Mouse (Mus musculus) liver, embryonic 13.5 days (tissue): ENCODE data around the gene Terb1. TPM values are rescaled to one million over a fixed set of nuclear protein-coding genes. Genes with fewer than 3 reads are reported as not detected.

Experiments used
- ATAC-seq: fragments of 200-750 bp; cut with Nextera tagmentation; 2 replicates; pipeline ENCODE4 v1.8.0; 2017; ENCODE audit warnings: low read depth, mild to moderate bottlenecking, moderate number of reproducible peaks, moderate library complexity
- DNase-seq: peaks from one replicate; pipeline ENCODE4 v3.0.0; 2022
- H3K27ac ChIP-seq: fragments of 300-500 bp; sonication (generic); 2 replicates; pipeline ENCODE4 v1.5.1; 2015; ENCODE audit warnings: moderate library complexity, mild to moderate bottlenecking, inconsistent platforms
- H3K27me3 ChIP-seq: fragments of 300-500 bp; sonication (generic); 2 replicates; pipeline ENCODE4 v1.6.1; 2015; ENCODE audit warnings: mild to moderate bottlenecking, inconsistent platforms
- H3K36me3 ChIP-seq: fragments of 300-500 bp; sonication (generic); 2 replicates; pipeline ENCODE4 v1.6.1; 2015; ENCODE audit warnings: mild to moderate bottlenecking, inconsistent platforms
- H3K4me1 ChIP-seq: fragments of 300-500 bp; sonication (generic); replicated peaks from 2 replicates; pipeline ENCODE4 v1.6.1; 2015; ENCODE audit warnings: inconsistent platforms
- H3K4me2 ChIP-seq: fragments of 300-500 bp; sonication (generic); 2 replicates; pipeline ENCODE4 v1.6.1; 2015; ENCODE audit warnings: inconsistent platforms, mild to moderate bottlenecking, moderate library complexity
- H3K4me3 ChIP-seq: fragments of 300-500 bp; sonication (generic); replicated peaks from 2 replicates; pipeline ENCODE4 v1.5.1; 2015; ENCODE audit warnings: mild to moderate bottlenecking, inconsistent platforms
- H3K9ac ChIP-seq: fragments of 300-500 bp; sonication (generic); 2 replicates; pipeline ENCODE4 v1.6.1; 2015; ENCODE audit warnings: mild to moderate bottlenecking, inconsistent platforms
- H3K9me3 ChIP-seq: fragments of 300-500 bp; sonication (generic); replicated peaks from 2 replicates; pipeline ENCODE4 v1.6.1; 2016; ENCODE audit warnings: inconsistent platforms
- WGBS: fragments of 180-500 bp; shearing (Covaris S2); methylation state at CpG from one replicate; pipeline ENCODE4 v1.1.7; 2015; ENCODE audit not compliant: insufficient replicate concordance; 5-methylcytosine and 5-hydroxymethylcytosine counted together
- polyA plus RNA-seq: library from polyadenylated mRNA; unstranded; fragments of >200 nt; fragmentation: Nextera tagmentation; extraction: Ambion mirVana; gene quantifications from 2 replicates; pipeline ENCODE4 v1.2.1, GENCODE M21; 2015

The Terb1 gene
- polyA plus RNA-seq, 1 experiment from 2014 or later = 0.03 TPM

DNA sequence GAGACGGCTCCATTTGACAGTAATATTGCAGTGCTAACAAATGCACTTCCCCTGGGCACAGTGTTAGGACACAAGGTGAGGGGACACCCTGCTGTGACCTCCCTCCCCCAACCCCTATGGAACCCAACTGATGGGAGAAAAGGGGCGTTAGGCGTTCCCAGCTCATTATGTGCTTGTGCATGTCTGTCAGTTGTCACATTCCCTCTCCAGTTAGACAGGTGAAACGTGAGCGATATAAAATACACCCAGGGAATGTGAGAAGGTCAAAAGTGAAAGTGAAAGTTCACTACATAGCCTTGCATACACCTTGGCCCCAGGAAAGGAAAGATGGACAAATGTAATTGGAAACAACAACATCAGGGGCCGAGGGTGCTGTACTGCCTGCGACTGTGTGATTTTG lies 25.7 kb upstream of the Terb1 start:
- no peak overlapping the region for H3K27ac ChIP-seq
- peak overlapping the region; percentile 89 for H3K4me3 ChIP-seq
- peaks cover 28% of the 10 kb centered on the region for H3K27me3 ChIP-seq
- peaks cover 36% of the 10 kb centered on the region for H3K4me1 ChIP-seq
- ATAC-seq (no peak), DNase-seq (no peak)
- H3K9me3 ChIP-seq = no peaks in the 10 kb centered on the region
- H3K4me2 ChIP-seq = peak overlapping the region; percentile 77
- WGBS = 21% methylated on average over 7 of the region's 7 CpGs
- peak overlapping the region; percentile 91 for H3K9ac ChIP-seq
- H3K36me3 ChIP-seq = no peaks in the 10 kb centered on the region

DNA sequence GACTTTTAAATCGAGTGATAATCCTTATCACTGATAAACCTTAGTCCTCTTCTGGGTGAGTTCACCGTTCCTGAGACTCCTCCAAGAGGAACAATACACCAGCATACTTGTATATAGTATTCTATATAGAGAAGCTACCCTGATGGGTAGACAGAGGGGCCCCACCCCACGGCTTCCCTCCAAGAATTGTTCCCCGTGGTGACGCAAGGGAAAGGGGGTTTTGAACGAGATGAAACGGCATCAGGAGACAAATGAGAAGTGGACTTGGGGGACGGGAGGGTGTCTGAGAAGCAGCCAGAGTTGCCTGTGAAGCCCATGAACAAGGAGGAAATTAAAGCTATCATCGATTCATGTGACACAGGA lies 25.1 kb upstream of the Terb1 start:
- 3% methylated on average over 9 of the region's 9 CpGs for WGBS
- peaks cover 33% of the 10 kb centered on the region for H3K4me1 ChIP-seq
- ATAC-seq = peak; percentile 69
- H3K9me3 ChIP-seq = no peaks in the 10 kb centered on the region
- no peak overlapping the region for H3K27ac ChIP-seq
- peaks cover 5% of the 10 kb centered on the region for H3K36me3 ChIP-seq
- peak overlapping the region; percentile 77 for H3K4me2 ChIP-seq
- no peak for DNase-seq
- H3K4me3 ChIP-seq = peak overlapping the region; percentile 89
- peak overlapping the region; percentile 91 for H3K9ac ChIP-seq
- peaks cover 21% of the 10 kb centered on the region for H3K27me3 ChIP-seq

DNA sequence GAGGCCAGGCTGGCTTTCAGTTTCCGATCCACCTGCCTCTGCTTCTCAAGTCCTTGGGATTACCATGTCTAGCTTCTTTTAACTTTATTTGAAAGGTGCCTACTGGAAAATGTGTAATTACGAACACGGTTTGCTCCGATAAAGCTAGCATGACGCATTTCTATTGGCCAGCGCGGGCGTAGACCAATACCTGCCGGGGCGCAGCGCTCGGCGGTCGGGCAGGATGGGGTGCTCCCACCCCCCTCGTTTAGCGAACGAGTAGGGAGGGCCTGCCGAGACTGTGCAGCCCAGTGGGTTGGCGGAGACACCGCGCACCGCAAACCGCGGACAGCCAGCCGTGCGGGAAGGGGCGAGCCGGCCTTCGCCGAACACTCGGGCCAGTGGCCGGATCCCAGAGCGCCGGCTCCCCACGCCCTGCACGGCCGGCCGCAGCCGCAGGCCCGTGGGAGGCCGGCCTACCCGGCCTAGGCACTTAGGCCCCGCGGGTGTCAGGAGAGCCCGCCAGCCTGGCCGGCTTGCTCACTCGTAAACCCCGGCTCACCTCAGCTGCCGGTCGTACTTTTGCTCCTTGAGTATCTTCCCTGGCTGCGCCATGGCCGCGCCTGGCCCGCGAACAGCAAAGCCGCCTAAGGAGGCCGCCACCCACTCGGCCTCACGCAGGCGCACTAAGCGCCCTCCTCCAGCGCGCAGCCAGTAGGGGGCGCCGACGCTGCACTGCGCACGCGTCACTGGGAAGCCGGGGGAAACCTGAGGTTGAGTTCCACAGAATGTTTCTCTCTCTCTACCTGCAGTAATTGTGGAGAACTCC lies 24.5 kb upstream of the Terb1 start, which contains the start of the genes Nae1 and Car7:
TSS of gene Nae1 (minus strand) at position 667 of the 808 bp plus-strand sequence.
TSS of gene Car7 (plus strand) at position 719 of the 808 bp plus-strand sequence.
- Histone ChIP-seq H3K27ac (peak within 1 kb of the TSS; percentile 70), H3K36me3 (peaks cover 11% of the 10 kb centered on the region), H3K4me3 (peak within 1 kb of the TSS; percentile 89), H3K4me2 (peak within 1 kb of the TSS; percentile 77), H3K27me3 (peaks cover 16% of the 10 kb centered on the region), H3K4me1 (peaks cover 33% of the 10 kb centered on the region), H3K9ac (peak within 1 kb of the TSS; percentile 91), H3K9me3 (no peaks in the 10 kb centered on the region)
- DNase-seq = peak; percentile 89
- 1% methylated on average over 70 of the region's 70 CpGs for WGBS
- ATAC-seq = peak; percentile 96

DNA sequence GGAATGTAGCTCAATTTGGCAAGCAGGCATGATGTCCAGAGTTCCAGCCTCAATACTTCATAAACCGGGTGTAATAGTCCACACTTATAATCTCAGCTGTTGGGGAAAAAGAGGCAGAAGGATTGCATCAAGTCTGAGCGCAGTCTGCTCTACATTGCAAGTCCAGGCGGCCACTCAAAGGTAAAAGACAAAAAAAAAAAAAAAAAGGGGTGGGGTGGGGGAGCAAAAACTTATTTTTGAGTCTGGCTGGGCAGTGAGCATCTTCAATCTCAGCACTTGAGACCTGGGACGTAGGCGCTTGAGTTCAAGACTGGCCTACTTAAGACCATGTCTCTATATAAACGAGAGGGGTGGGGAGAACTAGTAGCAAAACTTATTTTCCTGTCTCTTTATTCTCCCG lies 23.8 kb upstream of the Terb1 start:
- Histone ChIP-seq H3K27ac (no peak overlapping the region), H3K4me1 (peaks cover 33% of the 10 kb centered on the region), H3K4me3 (peak overlapping the region; percentile 89), H3K9ac (peak overlapping the region; percentile 91), H3K9me3 (no peaks in the 10 kb centered on the region), H3K4me2 (peak overlapping the region; percentile 77), H3K27me3 (peaks cover 9% of the 10 kb centered on the region), H3K36me3 (peaks cover 11% of the 10 kb centered on the region)
- no peak for DNase-seq
- ATAC-seq = no peak
- whole genome bisulfite sequencing = 30% methylated on average over 7 of the region's 7 CpGs

DNA sequence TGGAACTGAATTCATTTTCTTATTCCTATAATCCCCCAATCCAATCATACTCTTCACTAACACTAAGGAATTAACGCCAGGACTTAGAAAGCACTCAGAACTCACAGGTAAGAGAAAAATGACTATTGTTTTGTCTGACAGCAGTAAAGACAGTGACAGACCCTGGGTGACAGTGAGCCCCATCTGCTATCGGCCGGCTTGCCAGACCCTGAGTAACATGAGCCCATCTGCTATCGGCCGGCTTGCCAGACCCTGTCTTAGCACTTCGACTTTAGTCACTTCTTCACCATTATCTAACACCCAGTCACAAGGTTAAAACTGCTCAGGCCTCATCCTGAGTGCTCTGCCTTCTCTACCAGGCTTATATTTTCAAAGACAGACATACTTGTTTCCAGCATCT lies 20.0 kb upstream of the Terb1 start:
- no peaks in the 10 kb centered on the region for H3K9me3 ChIP-seq
- no peak for ATAC-seq

DNA sequence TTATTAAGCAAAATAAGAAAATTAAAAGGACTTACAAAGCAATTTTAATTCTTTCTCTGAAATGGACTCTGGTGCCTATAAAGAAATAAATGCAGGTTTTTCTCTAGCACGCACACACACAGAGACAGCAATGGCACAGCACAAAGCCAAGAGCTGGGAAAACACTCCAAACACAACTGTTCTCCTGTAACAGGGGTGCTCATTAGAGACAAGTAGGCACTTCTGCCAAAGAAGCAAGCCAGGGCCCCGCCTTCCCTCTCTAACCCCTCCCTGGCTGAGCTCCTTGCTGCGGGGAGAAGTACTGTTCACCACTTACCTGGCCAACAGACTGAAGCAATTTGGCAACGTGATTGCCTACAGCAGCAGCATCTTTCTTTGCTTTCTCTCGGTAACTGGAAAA lies 8.2 kb upstream of the Terb1 start:
- ATAC-seq = no peak
- Histone ChIP-seq H3K9me3 (no peaks in the 10 kb centered on the region), H3K9ac (no peak overlapping the region), H3K4me1 (no peaks in the 10 kb centered on the region), H3K27ac (no peak overlapping the region), H3K4me3 (no peak overlapping the region), H3K36me3 (peaks cover 55% of the 10 kb centered on the region), H3K4me2 (no peak overlapping the region), H3K27me3 (no peaks in the 10 kb centered on the region)
- no peak for DNase-seq
- WGBS = 72% methylated on average over 5 of the region's 5 CpGs

More for the DNA sequence above, 20.0 kb upstream of the Terb1 start:
- Histone ChIP-seq H3K4me2 (no peak overlapping the region), H3K27me3 (no peaks in the 10 kb centered on the region), H3K4me3 (no peak overlapping the region), H3K36me3 (peaks cover 36% of the 10 kb centered on the region), H3K27ac (no peak overlapping the region), H3K9ac (no peak overlapping the region), H3K4me1 (peaks cover 18% of the 10 kb centered on the region)
- no peak for DNase-seq
- 86% methylated on average over 6 of the region's 6 CpGs for WGBS

DNA sequence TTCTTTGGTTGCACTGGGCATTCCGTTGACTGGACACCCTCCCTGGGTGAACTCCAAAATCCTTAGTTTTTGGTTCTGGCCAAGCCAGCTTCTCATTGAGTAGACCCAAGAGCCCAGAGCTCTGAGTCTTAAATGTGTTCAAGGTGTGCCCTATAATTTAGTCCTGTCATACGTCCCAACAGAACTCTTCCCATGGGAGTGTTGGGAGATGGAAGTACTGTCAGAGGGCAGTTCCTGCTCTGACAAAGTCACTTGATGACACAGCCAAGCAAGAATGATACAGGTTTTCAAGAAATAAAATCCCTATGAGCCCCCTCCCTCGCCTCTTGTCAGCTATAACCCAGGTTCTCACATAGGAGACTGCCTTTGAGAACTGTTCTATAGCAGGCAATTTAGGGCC lies 424 bp upstream of the Terb1 start:
- DNase-seq = no peak

DNA sequence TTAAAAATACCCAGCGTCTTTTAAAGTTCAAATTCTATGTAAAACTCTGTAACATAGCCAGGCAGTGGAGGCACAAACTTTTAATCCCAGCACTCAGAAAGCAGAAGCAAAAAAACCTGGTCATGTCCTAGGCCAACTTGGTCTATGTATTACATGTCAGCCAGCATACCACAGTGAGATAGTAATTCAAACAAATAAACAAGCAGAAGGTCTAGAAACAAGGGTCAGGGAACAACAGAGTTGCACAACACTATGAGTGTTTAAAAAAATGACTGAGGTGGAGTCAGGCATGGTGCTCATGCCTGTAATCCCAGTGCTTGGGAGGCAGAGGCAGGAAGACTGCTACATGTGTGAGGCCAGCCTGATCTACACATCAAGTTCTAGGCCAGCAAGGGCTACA lies 30.6 kb downstream of the Terb1 start:
- Histone ChIP-seq H3K36me3 (no peaks in the 10 kb centered on the region), H3K4me1 (no peaks in the 10 kb centered on the region), H3K4me2 (no peak overlapping the region), H3K9me3 (no peaks in the 10 kb centered on the region), H3K9ac (no peak overlapping the region), H3K27me3 (0 out of 2 replicates have a peak, but pooled peaks cover 3% of the 10 kb centered on the region), H3K4me3 (no peak overlapping the region), H3K27ac (no peak overlapping the region)
- ATAC-seq (no peak), DNase-seq (no peak)
- WGBS = 37% methylated on average over 1 of the region's 1 CpGs

More for the DNA sequence above, 424 bp upstream of the Terb1 start:
- 81% methylated on average over 3 of the region's 3 CpGs for WGBS
- Histone ChIP-seq H3K36me3 (peaks cover 14% of the 10 kb centered on the region; the same call in 1 of the 2 replicates), H3K9me3 (no peaks in the 10 kb centered on the region), H3K4me3 (no peak overlapping the region), H3K4me1 (peaks cover 12% of the 10 kb centered on the region), H3K4me2 (peak overlapping the region; percentile 80; the same call in 1 of the 2 replicates), H3K9ac (no peak overlapping the region), H3K27ac (no peak overlapping the region), H3K27me3 (no peaks in the 10 kb centered on the region)
- no peak for ATAC-seq

DNA sequence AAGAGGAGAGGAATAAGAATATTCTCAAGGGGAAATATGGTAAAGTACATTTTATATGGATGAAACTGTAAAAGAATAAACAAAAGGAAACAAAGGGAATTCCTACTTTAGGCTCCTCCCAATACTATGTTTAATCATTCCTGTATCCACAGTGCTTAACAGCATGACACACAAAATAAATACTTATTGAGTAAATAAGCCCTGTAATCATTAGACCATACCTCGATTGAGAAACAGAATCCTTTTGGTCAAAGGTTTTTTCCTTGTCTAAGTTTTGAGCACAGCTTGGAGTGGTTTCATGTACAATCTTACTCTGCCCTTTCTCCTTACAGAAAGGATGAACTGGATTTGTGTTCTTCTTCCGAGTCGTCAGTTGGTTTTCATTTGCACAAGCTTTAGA lies 37.2 kb downstream of the Terb1 start:
- no peaks in the 10 kb centered on the region for H3K9me3 ChIP-seq
- WGBS = 57% methylated on average over 3 of the region's 3 CpGs
- no peak for ATAC-seq
- H3K27ac ChIP-seq = no peak overlapping the region
- H3K4me3 ChIP-seq = no peak overlapping the region
- no peaks in the 10 kb centered on the region for H3K27me3 ChIP-seq
- no peaks in the 10 kb centered on the region for H3K4me1 ChIP-seq
- no peaks in the 10 kb centered on the region for H3K36me3 ChIP-seq
- no peak for DNase-seq
- no peak overlapping the region for H3K9ac ChIP-seq
- no peak overlapping the region for H3K4me2 ChIP-seq

DNA sequence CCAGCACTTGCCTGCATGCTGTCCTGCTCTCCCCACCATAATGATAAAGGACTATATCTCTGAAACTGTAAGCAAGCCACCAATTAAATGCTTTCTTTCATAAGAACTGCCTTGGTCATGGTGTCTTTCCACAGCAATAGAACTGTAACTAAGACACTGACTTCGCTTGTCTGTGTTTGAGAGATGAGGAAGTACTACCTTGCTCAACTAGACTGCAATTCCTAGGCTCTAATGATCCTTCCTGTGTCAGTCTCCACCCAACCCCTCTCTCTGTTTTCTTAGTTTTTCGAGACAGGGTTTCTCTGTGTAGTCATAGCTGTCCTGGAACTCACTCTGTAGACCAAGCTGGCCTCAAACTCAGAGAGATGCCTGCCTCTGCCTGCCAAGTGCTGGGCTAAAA lies 42.2 kb downstream of the Terb1 start:
- H3K4me3 ChIP-seq = no peak overlapping the region
- DNase-seq = no peak
- H3K27me3 ChIP-seq = no peaks in the 10 kb centered on the region
- no peak overlapping the region for H3K27ac ChIP-seq
- no peak for ATAC-seq
- H3K36me3 ChIP-seq = no peaks in the 10 kb centered on the region
- no peak overlapping the region for H3K4me2 ChIP-seq
- no peak overlapping the region for H3K9ac ChIP-seq
- WGBS = 34% methylated on average over 2 of the region's 2 CpGs
- H3K9me3 ChIP-seq = no peaks in the 10 kb centered on the region
- no peaks in the 10 kb centered on the region for H3K4me1 ChIP-seq

DNA sequence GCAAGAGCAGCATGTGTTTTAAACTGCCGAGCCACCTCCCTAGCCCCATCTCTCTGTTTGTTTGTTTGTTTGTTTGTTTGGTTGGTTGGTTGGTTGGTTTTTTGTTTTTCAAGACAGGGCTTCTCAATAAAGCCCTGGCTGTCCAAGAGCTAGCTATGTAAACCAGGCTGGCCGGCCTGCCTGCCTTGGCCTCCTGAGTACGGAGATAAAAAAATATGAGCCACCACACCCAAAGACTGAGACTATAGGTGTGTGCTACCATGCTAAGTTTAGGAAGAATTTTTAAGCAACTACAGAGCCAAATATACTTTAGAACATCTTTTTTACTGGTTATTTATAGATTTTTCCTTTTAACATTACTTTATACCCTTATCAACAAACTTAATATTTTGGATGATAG lies 57.5 kb downstream of the Terb1 start:
- Histone ChIP-seq H3K27ac (no peak overlapping the region), H3K9me3 (no peaks in the 10 kb centered on the region), H3K9ac (no peak overlapping the region), H3K27me3 (no peaks in the 10 kb centered on the region; the same call in 1 of the 2 replicates), H3K4me1 (peaks cover 6% of the 10 kb centered on the region), H3K36me3 (no peaks in the 10 kb centered on the region), H3K4me2 (no peak overlapping the region), H3K4me3 (no peak overlapping the region)
- WGBS = 46% methylated on average over 3 of the region's 3 CpGs
- no peak for DNase-seq
- peak; percentile 81 for ATAC-seq

DNA sequence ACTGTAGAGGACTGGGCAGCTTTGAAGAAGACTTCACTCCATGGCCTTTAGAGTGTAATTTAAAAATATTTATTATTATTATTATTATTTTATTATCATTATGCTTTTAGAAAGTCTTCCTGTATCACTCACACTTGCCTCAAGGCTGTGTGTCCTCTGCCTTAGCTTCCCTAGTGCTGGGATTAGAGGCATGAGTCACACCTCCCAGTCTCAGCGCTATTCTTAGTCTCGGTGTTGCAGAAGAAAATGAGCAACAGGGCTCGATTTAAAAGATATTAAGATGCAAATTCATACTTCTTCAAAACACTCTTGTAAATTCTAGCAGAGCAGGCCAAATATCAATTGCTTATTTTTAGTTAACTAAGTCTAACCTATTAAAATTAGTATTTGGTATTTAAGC lies 60.9 kb downstream of the Terb1 start:
- Histone ChIP-seq H3K9ac (no peak overlapping the region), H3K9me3 (no peaks in the 10 kb centered on the region), H3K4me2 (no peak overlapping the region), H3K4me3 (no peak overlapping the region), H3K27me3 (no peaks in the 10 kb centered on the region; the same call in 1 of the 2 replicates), H3K36me3 (no peaks in the 10 kb centered on the region), H3K27ac (no peak overlapping the region), H3K4me1 (peaks cover 6% of the 10 kb centered on the region)
- DNase-seq (no peak), ATAC-seq (no peak)
- WGBS = 65% methylated on average over 3 of the region's 3 CpGs
